Mouse (Mus musculus): Measurements from ENCODE around the gene Scgb1b12. TPM values are rescaled to one million over a fixed set of nuclear protein-coding genes. Genes with fewer than 3 reads are reported as not detected.

Scgb1b12 gene
- not detected for total RNA-seq (2023)

DNA sequence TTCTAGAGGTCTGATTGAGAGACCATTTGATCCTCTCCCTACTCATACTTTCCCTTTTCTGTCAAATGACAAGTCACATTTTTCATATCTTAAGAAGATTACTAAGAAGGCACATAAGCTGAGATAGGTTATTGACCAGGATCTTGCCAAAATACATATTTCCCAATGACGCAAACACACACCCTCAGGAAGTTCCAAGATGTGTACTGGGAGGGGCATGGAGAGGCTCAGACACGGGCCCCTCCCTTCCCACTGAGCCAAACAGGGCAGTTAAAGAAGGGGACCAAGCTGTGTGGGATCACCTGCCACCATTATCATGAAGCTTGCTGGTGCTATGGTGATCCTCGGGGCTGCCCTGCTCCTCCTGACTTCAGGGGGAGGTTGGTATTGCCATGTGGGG lies at the start of gene Scgb1b12:
Gene Scgb1b12, plus strand, starts transcription at position 301 of the 400 bp plus-strand sequence.

DNA sequence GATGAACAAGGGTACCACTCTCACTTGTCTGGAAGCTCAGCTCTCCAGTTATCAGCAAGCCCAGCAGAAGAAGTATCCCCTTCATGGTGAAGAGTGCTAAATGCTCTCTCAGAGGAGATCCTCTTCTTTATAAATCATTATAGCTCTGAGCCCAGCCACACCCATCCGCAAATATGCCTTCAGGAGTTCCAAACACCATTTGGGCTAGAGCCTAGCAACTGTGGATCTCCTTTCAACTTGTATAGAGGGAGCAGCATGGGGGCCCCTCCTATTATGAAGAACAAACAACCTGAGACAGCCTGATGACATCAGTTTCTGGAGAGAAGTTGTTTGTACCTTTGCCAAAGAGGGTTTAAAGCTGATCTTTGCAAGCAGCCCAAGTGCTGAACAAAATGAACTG lies 6.8 kb upstream of the Scgb1b12 start, which contains the start of gene Scgb2b12:
Gene Scgb2b12, minus strand, starts transcription at position 101 of the 400 bp plus-strand sequence.

Other genes starting within 250 kb of the Scgb1b12 start
- gene Scgb1b10, start 233.3 kb upstream of the Scgb1b12 start, total RNA-seq (2023), result not detected
- not detected for gene Scgb2b11, start 123.0 kb upstream of the Scgb1b12 start, total RNA-seq (2023)
- not detected for gene Scgb1b11, start 111.3 kb upstream of the Scgb1b12 start, total RNA-seq (2023)
- not detected for gene Scgb2b12, start 6.9 kb upstream of the Scgb1b12 start, total RNA-seq (2023)
- gene Scgb1b29, start 107.4 kb downstream of the Scgb1b12 start, total RNA-seq (2023), result not detected